Mouse (Mus musculus) heart, embryonic 11.5 days (tissue): ENCODE measurements at regions not wholly inside any gene's neighbourhood (a gene's known extent, or its start where the extent isn't known, plus 50 kb on each side); places are given as distances from the start of the nearest gene placed in this dataset.

Experiments used
- ATAC-seq: fragments of 200-750 bp; cut with Nextera tagmentation; replicated peaks from 2 replicates; pipeline ENCODE4 v1.8.0; 2017; ENCODE audit warnings: moderate library complexity; ENCODE audit not compliant: insufficient number of reproducible peaks, low FRiP score, low TSS enrichment
- H3K27ac ChIP-seq: fragments of 300-500 bp; sonication (generic); 2 replicates; pipeline ENCODE4 v1.5.1; 2014; ENCODE audit warnings: mild to moderate bottlenecking, low read depth, low read length
- H3K27me3 ChIP-seq: fragments of 300-500 bp; sonication (generic); 2 replicates; pipeline ENCODE4 v1.6.1; 2014; ENCODE audit warnings: mild to moderate bottlenecking, low read length, mixed read lengths; ENCODE audit not compliant: control insufficient read depth, insufficient read depth
- H3K36me3 ChIP-seq: fragments of 300-500 bp; sonication (generic); 2 replicates; pipeline ENCODE4 v1.6.1; 2014; ENCODE audit warnings: mild to moderate bottlenecking, low read length, moderate library complexity, mixed read lengths; ENCODE audit not compliant: control insufficient read depth, insufficient read depth
- H3K4me1 ChIP-seq: fragments of 300-500 bp; sonication (generic); 2 replicates; pipeline ENCODE4 v1.6.1; 2014; ENCODE audit warnings: low read length; ENCODE audit not compliant: control insufficient read depth, insufficient read depth
- H3K4me2 ChIP-seq: fragments of 300-500 bp; sonication (generic); 2 replicates; pipeline ENCODE4 v1.6.1; 2014; ENCODE audit warnings: mild to moderate bottlenecking, moderate library complexity
- H3K4me3 ChIP-seq: fragments of 300-500 bp; sonication (generic); 2 replicates; pipeline ENCODE4 v1.5.1; 2014; ENCODE audit warnings: low read depth, low read length
- H3K9ac ChIP-seq: fragments of 300-500 bp; sonication (generic); 2 replicates; pipeline ENCODE4 v1.6.1; 2014; ENCODE audit warnings: mild to moderate bottlenecking, low read depth, low read length, moderate library complexity
- H3K9me3 ChIP-seq: fragments of 300-500 bp; sonication (generic); replicated peaks from 2 replicates; pipeline ENCODE4 v1.6.1; 2016; ENCODE audit warnings: low read length; ENCODE audit not compliant: control insufficient read depth
- WGBS: fragments of 180-500 bp; shearing (Covaris S2); extraction: QIAGEN DNeasy Blood & Tissue Kit; methylation state at CpG from one replicate; pipeline ENCODE4 v1.1.7; 2014; ENCODE audit not compliant: insufficient replicate concordance; 5-methylcytosine and 5-hydroxymethylcytosine counted together

- WGBS = 61% methylated on average over 2 of the region's 2 CpGs
- no peak overlapping the region for H3K9ac ChIP-seq
- H3K27ac ChIP-seq = no peak overlapping the region
Measured at GRCm38 (mm10) chr12:74477619-74478018, 161.4 kb upstream of the Gm11042 start.

DNA sequence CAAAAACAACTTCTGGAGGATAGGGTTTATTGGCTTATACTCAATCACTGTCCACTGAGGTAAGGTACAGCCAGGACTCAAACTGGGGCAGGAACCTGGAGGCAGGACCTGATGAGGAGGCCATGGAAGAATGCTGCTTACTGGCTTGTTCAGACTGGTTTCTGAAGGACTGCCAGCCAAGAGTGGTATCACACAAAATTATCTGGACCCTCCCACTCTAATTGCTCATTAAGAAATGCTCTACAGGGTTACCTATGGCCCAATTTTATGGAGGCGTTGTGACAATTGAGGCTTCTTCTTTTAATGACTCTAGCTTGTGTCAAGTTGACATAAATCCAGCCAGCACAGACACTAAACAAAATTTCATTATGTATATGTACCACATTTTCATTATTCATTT is 158.5 kb upstream of the Gm11042 start:
- H3K4me3 ChIP-seq = no peak overlapping the region
- H3K9me3 ChIP-seq = no peaks in the 10 kb centered on the region
- H3K4me1 ChIP-seq = no peaks in the 10 kb centered on the region
- H3K27ac ChIP-seq = no peak overlapping the region
- H3K27me3 ChIP-seq = no peaks in the 10 kb centered on the region
- ATAC-seq = no peak
- H3K4me2 ChIP-seq = no peak overlapping the region
- no peak overlapping the region for H3K9ac ChIP-seq
- no peaks in the 10 kb centered on the region for H3K36me3 ChIP-seq
- WGBS = 90% methylated on average over 1 of the region's 1 CpGs

More at GRCm38 (mm10) chr12:74477619-74478018, 161.4 kb upstream of the Gm11042 start:
- Histone ChIP-seq H3K4me2 (no peak overlapping the region), H3K4me3 (no peak overlapping the region), H3K9me3 (no peaks in the 10 kb centered on the region), H3K36me3 (no peaks in the 10 kb centered on the region), H3K4me1 (no peaks in the 10 kb centered on the region), H3K27me3 (no peaks in the 10 kb centered on the region)
- ATAC-seq = no peak

GRCm38 (mm10) chr12:74458521-74458920 is 142.3 kb upstream of the Gm11042 start:
- Histone ChIP-seq H3K4me2 (no peak overlapping the region), H3K4me3 (no peak overlapping the region), H3K9me3 (no peaks in the 10 kb centered on the region), H3K9ac (no peak overlapping the region), H3K36me3 (no peaks in the 10 kb centered on the region), H3K27ac (no peak overlapping the region), H3K4me1 (no peaks in the 10 kb centered on the region), H3K27me3 (no peaks in the 10 kb centered on the region)
- ATAC-seq = no peak
- WGBS = 36% methylated on average over 4 of the region's 4 CpGs

- no peak overlapping the region for H3K27ac ChIP-seq
- no peaks in the 10 kb centered on the region for H3K4me1 ChIP-seq
- WGBS = 73% methylated on average over 4 of the region's 4 CpGs
- H3K36me3 ChIP-seq = no peaks in the 10 kb centered on the region
- H3K9ac ChIP-seq = no peak overlapping the region
- H3K27me3 ChIP-seq = no peaks in the 10 kb centered on the region
- no peaks in the 10 kb centered on the region for H3K9me3 ChIP-seq
- H3K4me3 ChIP-seq = no peak overlapping the region
- ATAC-seq = no peak
- no peak overlapping the region for H3K4me2 ChIP-seq
Measured at GRCm38 (mm10) chr12:74452375-74453090, 136.3 kb upstream of the Gm11042 start.

DNA sequence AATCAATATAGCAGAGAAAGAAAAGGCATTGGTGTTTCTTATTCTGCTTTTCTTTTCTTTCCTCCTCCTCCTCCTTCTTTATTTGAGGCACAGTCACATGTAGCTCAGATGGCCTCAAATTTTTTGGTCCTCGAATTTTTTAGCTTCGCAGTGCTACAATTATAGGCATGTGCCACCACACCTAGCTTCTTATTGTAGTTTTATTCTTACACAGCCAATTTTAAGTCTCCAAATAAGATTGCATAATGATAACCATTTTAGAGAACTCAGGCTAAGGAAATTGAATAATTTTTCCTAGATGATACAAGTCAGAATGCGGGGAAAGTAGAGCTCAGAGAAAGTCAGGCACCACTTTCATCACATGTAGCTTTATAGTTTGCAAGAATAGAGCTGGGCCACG is 132.1 kb upstream of the Gm11042 start:
- H3K9me3 ChIP-seq = no peaks in the 10 kb centered on the region
- H3K9ac ChIP-seq = no peak overlapping the region
- H3K27ac ChIP-seq = no peak overlapping the region
- no peak for ATAC-seq
- H3K36me3 ChIP-seq = no peaks in the 10 kb centered on the region
- H3K4me3 ChIP-seq = no peak overlapping the region
- no peaks in the 10 kb centered on the region for H3K4me1 ChIP-seq
- H3K27me3 ChIP-seq = no peaks in the 10 kb centered on the region
- WGBS = 69% methylated on average over 4 of the region's 4 CpGs
- no peak overlapping the region for H3K4me2 ChIP-seq

- no peak overlapping the region for H3K9ac ChIP-seq
- H3K4me1 ChIP-seq = peaks cover 3% of the 10 kb centered on the region; the same call in 1 of the 2 replicates
- H3K36me3 ChIP-seq = no peaks in the 10 kb centered on the region
- no peaks in the 10 kb centered on the region for H3K27me3 ChIP-seq
- H3K4me2 ChIP-seq = no peak overlapping the region
- H3K4me3 ChIP-seq = no peak overlapping the region
- no peak for ATAC-seq
- WGBS = 68% methylated on average over 4 of the region's 4 CpGs
- H3K9me3 ChIP-seq = no peaks in the 10 kb centered on the region
- H3K27ac ChIP-seq = no peak overlapping the region
Measured at GRCm38 (mm10) chr12:74434874-74435273, 118.7 kb upstream of the Gm11042 start.

GRCm38 (mm10) chr12:74414738-74415137 is 98.5 kb upstream of the Gm11042 start:
- H3K27me3 ChIP-seq = no peaks in the 10 kb centered on the region
- no peak overlapping the region for H3K9ac ChIP-seq
- H3K36me3 ChIP-seq = no peaks in the 10 kb centered on the region
- no peaks in the 10 kb centered on the region for H3K9me3 ChIP-seq
- no peak for ATAC-seq
- no peak overlapping the region for H3K4me3 ChIP-seq
- H3K27ac ChIP-seq = no peak overlapping the region
- H3K4me1 ChIP-seq = no peaks in the 10 kb centered on the region
- H3K4me2 ChIP-seq = no peak overlapping the region
- 81% methylated on average over 2 of the region's 2 CpGs for WGBS

DNA sequence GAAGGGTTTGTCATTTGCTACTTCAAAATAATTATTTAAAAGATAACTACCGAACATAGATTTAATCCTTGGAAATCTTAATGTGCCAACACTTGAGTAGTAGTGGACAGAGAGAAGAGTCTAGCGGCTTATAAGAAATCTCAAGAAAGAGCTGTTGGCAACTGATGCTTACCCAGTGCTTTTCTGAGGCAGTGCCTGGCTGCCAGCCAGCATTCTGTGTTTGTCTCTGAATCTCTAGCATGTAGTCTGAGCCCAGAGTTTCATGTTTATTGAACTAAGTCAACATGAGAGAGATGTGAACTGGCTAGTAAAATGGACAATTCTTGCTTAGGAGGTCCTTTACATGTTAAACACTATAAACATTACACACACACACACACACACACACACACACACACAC is 94.3 kb upstream of the Gm11042 start:
- H3K9ac ChIP-seq = no peak overlapping the region
- no peaks in the 10 kb centered on the region for H3K36me3 ChIP-seq
- no peaks in the 10 kb centered on the region for H3K4me1 ChIP-seq
- 79% methylated on average over 2 of the region's 2 CpGs for WGBS
- no peaks in the 10 kb centered on the region for H3K27me3 ChIP-seq
- no peak overlapping the region for H3K4me3 ChIP-seq
- no peak overlapping the region for H3K4me2 ChIP-seq
- ATAC-seq = no peak
- no peaks in the 10 kb centered on the region for H3K9me3 ChIP-seq
- no peak overlapping the region for H3K27ac ChIP-seq

DNA sequence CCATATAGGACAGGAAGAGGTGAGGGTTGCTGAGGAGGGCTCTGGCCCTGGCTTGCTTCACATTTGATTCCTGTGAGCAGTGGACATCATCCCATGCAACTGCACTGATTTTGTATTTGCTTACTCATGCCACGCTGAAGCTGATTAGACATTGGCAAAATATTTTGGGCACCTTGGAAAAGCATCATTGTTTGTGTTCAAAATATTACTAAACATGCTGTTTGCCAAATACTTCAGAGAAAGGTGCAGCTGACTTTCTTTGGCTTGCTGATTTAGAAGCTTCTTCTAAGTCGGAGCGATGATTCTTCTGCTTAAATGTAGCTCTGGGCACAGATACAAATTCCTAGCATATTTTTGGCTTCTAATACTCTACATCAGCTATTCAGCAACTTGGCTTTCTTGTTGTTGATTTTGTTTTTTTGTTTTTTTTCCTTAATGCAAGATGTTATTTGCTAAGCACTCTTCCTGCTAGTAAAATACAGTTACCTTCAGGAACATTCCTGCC is 91.4 kb upstream of the Gm11042 start:
- H3K9ac ChIP-seq = no peak overlapping the region
- H3K4me2 ChIP-seq = no peak overlapping the region
- no peak for ATAC-seq
- 79% methylated on average over 3 of the region's 3 CpGs for WGBS
- H3K4me3 ChIP-seq = no peak overlapping the region
- no peak overlapping the region for H3K27ac ChIP-seq
- H3K36me3 ChIP-seq = no peaks in the 10 kb centered on the region
- H3K4me1 ChIP-seq = no peaks in the 10 kb centered on the region
- H3K9me3 ChIP-seq = no peaks in the 10 kb centered on the region
- H3K27me3 ChIP-seq = no peaks in the 10 kb centered on the region
